Comparison of ENCODE assay signal across 14 mouse cellular contexts in genomic region chr19:32275068-32275925, GRCm38 (mm10).
DNase-seq lines count a peak whose midpoint lies in the region; ATAC-seq and TF ChIP-seq lines count a peak whose summit lies in the region.
"Had no signal": no experiment of that assay in that cellular context is flagged by ENCODE, and none has a peak within 500 bp of the region (broad histone marks: within the 10 kb centered on the region; RNA-seq: fewer than 3 reads in every experiment).

No protein-coding gene starts in this region.

- no peaks in the 10 kb centered on the region for H3K36me3 ChIP-seq in kidney, postnatal 0 days (ENCODE audit: insufficient read depth, low read length)
- H3K36me3 ChIP-seq in kidney, embryonic 14.5 days (ENCODE audit: control insufficient read depth, insufficient read depth, low read length): no peaks in the 10 kb centered on the region
- H3K36me3 ChIP-seq in CH12.LX (replicated peaks in 1 of 2; ENCODE audit: control insufficient read depth in 1 of 2, insufficient read depth in 1 of 2, low read length in 1 of 2): no peaks in the 10 kb centered on the region
- no peaks in the 10 kb centered on the region for H3K36me3 ChIP-seq in liver, embryonic 15.5 days (replicated peaks)
- no peaks in the 10 kb centered on the region for H3K36me3 ChIP-seq in thymus, adult 2 months (ENCODE audit: control insufficient read depth, insufficient read depth, low read length)
- no peaks in the 10 kb centered on the region for H3K36me3 ChIP-seq in hindbrain, embryonic 12.5 days
- H3K36me3 ChIP-seq in hindbrain, embryonic 11.5 days (ENCODE audit: control insufficient read depth, insufficient read depth, low read length): no peaks in the 10 kb centered on the region
- H3K36me3 ChIP-seq: heart, embryonic 10.5 days; lung, embryonic 15.5 days; midbrain, embryonic 15.5 days; stomach, embryonic 15.5 days had no signal

- TF ChIP-seq CTCF in kidney, postnatal 0 days (IDR thresholded peaks at IDR 0.05; ENCODE audit: low read depth): no peak
- TF ChIP-seq CTCF in CH12.LX (conservative IDR thresholded peaks at IDR 0.05 in 1 of 2, IDR thresholded peaks at IDR 0.05 in 1 of 2; ENCODE audit: low read depth in 2 of 2, low read length in 2 of 2): no peak
- no peak for TF ChIP-seq CTCF in thymus, adult 2 months (IDR thresholded peaks at IDR 0.05; ENCODE audit: borderline replicate concordance, control insufficient read depth, extremely low read depth, insufficient read depth, low read length, poor library complexity)

- TF ChIP-seq RAD21 in CH12.LX (IDR thresholded peaks at IDR 0.05; ENCODE audit: low read depth, low read length): no peak

- no peak overlapping the region for H3K4me2 ChIP-seq in kidney, postnatal 0 days (ENCODE audit: low read length)
- H3K4me2 ChIP-seq in kidney, embryonic 14.5 days (replicated peaks; ENCODE audit: low read depth, low read length): no peak overlapping the region
- no peak overlapping the region for H3K4me2 ChIP-seq in CH12.LX (ENCODE audit: insufficient read depth, low read depth, poor library complexity, severe bottlenecking)
- H3K4me2 ChIP-seq in liver, embryonic 15.5 days: no peak overlapping the region
- H3K4me2 ChIP-seq in hindbrain, embryonic 12.5 days (replicated peaks): no peak overlapping the region
- no peak overlapping the region for H3K4me2 ChIP-seq in hindbrain, embryonic 11.5 days (replicated peaks; ENCODE audit: low read depth, low read length)
- H3K4me2 ChIP-seq: lung, embryonic 15.5 days; midbrain, embryonic 15.5 days; stomach, embryonic 15.5 days had no signal

- H3K9ac ChIP-seq in kidney, postnatal 0 days (ENCODE audit: low read depth, low read length): no peak overlapping the region
- no peak overlapping the region for H3K9ac ChIP-seq in kidney, embryonic 14.5 days (ENCODE audit: low read depth, low read length)
- H3K9ac ChIP-seq in CH12.LX (ENCODE audit: insufficient read depth, low read depth): no peak overlapping the region
- H3K9ac ChIP-seq in liver, embryonic 15.5 days: no peak overlapping the region
- H3K9ac ChIP-seq in hindbrain, embryonic 12.5 days: no peak overlapping the region
- no peak overlapping the region for H3K9ac ChIP-seq in hindbrain, embryonic 11.5 days (ENCODE audit: low read depth, low read length)
- H3K9ac ChIP-seq: lung, embryonic 15.5 days; midbrain, embryonic 15.5 days; stomach, embryonic 15.5 days had no signal

- ATAC-seq in kidney, postnatal 0 days (replicated peaks; ENCODE audit: low FRiP score, low read depth): no peak
- no peak for ATAC-seq in kidney, embryonic 14.5 days (ENCODE audit: low FRiP score, low TSS enrichment)
- no peak for ATAC-seq in liver, embryonic 15.5 days (ENCODE audit: insufficient read depth)
- no peak for ATAC-seq in hindbrain, embryonic 12.5 days (ENCODE audit: low FRiP score)
- no peak for ATAC-seq in hindbrain, embryonic 11.5 days (ENCODE audit: low FRiP score)
- ATAC-seq: midbrain, embryonic 15.5 days had no signal

- peak overlapping the region; percentile 78; the same call in 1 of the 2 replicates for H3K27ac ChIP-seq in kidney, postnatal 0 days
- no peak overlapping the region for H3K27ac ChIP-seq in kidney, embryonic 14.5 days (ENCODE audit: low read depth, low read length)
- H3K27ac ChIP-seq in CH12.LX (ENCODE audit: insufficient read depth, low read depth): no peak overlapping the region
- H3K27ac ChIP-seq in liver, embryonic 15.5 days (replicated peaks): 0 out of 2 replicates have a peak overlapping the region, but pooled peaks have one; percentile 11
- peak overlapping the region; percentile 87 for H3K27ac ChIP-seq in thymus, adult 2 months (ENCODE audit: control insufficient read depth, insufficient read depth, low read length)
- H3K27ac ChIP-seq in hindbrain, embryonic 12.5 days: no peak overlapping the region
- no peak overlapping the region for H3K27ac ChIP-seq in hindbrain, embryonic 11.5 days (ENCODE audit: low read depth, low read length)
- H3K27ac ChIP-seq: heart, embryonic 10.5 days; lung, embryonic 15.5 days; midbrain, embryonic 15.5 days; stomach, embryonic 15.5 days had no signal

- no peaks in the 10 kb centered on the region for H3K27me3 ChIP-seq in kidney, postnatal 0 days (ENCODE audit: insufficient read depth, low read length)
- H3K27me3 ChIP-seq in kidney, embryonic 14.5 days (ENCODE audit: control insufficient read depth, insufficient read depth, low read length): no peaks in the 10 kb centered on the region
- H3K27me3 ChIP-seq in CH12.LX (replicated peaks): no peaks in the 10 kb centered on the region
- no peaks in the 10 kb centered on the region for H3K27me3 ChIP-seq in liver, embryonic 15.5 days
- no peaks in the 10 kb centered on the region for H3K27me3 ChIP-seq in thymus, adult 2 months (ENCODE audit: control insufficient read depth, insufficient read depth, low read length)
- no peaks in the 10 kb centered on the region for H3K27me3 ChIP-seq in hindbrain, embryonic 12.5 days
- H3K27me3 ChIP-seq in hindbrain, embryonic 11.5 days (ENCODE audit: control insufficient read depth, insufficient read depth, low read length): no peaks in the 10 kb centered on the region
- H3K27me3 ChIP-seq: lung, embryonic 15.5 days; midbrain, embryonic 15.5 days; stomach, embryonic 15.5 days had no signal

- dilution Hi-C loops in CH12.LX (cut with MboI; ENCODE audit: extremely low pct_ligation_motif_present, extremely low pct_unique_long_range_greater_than_20kb, low sequenced_read_pairs): no loop called here

- no peaks in the 10 kb centered on the region for H3K79me2 ChIP-seq in CH12.LX (replicated peaks; ENCODE audit: control insufficient read depth, extremely low read depth, insufficient read depth, poor library complexity, severe bottlenecking)

- no peaks in the 10 kb centered on the region for H3K9me3 ChIP-seq in kidney, postnatal 0 days (replicated peaks; ENCODE audit: low read length)
- no peaks in the 10 kb centered on the region for H3K9me3 ChIP-seq in kidney, embryonic 14.5 days (ENCODE audit: control insufficient read depth, low read length)
- no peaks in the 10 kb centered on the region for H3K9me3 ChIP-seq in CH12.LX (replicated peaks; ENCODE audit: low read length)
- H3K9me3 ChIP-seq in liver, embryonic 15.5 days (replicated peaks): no peaks in the 10 kb centered on the region
- H3K9me3 ChIP-seq in hindbrain, embryonic 12.5 days (replicated peaks): no peaks in the 10 kb centered on the region
- no peaks in the 10 kb centered on the region for H3K9me3 ChIP-seq in hindbrain, embryonic 11.5 days (ENCODE audit: control insufficient read depth, low read length)
- H3K9me3 ChIP-seq: heart, embryonic 10.5 days; lung, embryonic 15.5 days; midbrain, embryonic 15.5 days; stomach, embryonic 15.5 days had no signal

- TF ChIP-seq EP300 in CH12.LX (IDR thresholded peaks at IDR 0.05; ENCODE audit: low read length): peak; percentile 54

- DNase-seq in kidney, postnatal 0 days (ENCODE audit: low spot score): no peak
- peak; percentile 58 for DNase-seq in CH12.LX (ENCODE audit: extremely low read depth)
- peak; percentile 79 for DNase-seq in thymus, adult 2 months
- no peak for DNase-seq in urinary bladder, postnatal 36 days (ENCODE audit: low spot score in 2 of 2)
- DNase-seq in hindbrain, embryonic 11.5 days (ENCODE audit: low spot score): no peak
- DNase-seq: cerebellum, adult 11-12 months; kidney, adult 18-20 months had no signal

- in situ Hi-C loops in CH12.LX (cut with MboI; ENCODE audit: low pct_ligation_motif_present, low pct_unique_long_range_greater_than_20kb, low sequenced_read_pairs): no loop called here

- TF ChIP-seq POLR2A in CH12.LX (IDR thresholded peaks at IDR 0.05; ENCODE audit: low read depth, low read length): no peak
- TF ChIP-seq POLR2A in thymus, adult 2 months (IDR thresholded peaks at IDR 0.05; ENCODE audit: control insufficient read depth, extremely low read depth, insufficient read depth, low read length, poor library complexity): no peak

- peaks cover 9% of the 10 kb centered on the region; the same call in 1 of the 2 replicates for H3K4me1 ChIP-seq in kidney, postnatal 0 days (replicated peaks; ENCODE audit: insufficient read depth, low read length)
- H3K4me1 ChIP-seq in kidney, embryonic 14.5 days (ENCODE audit: control insufficient read depth, insufficient read depth, low read length): peaks cover 12% of the 10 kb centered on the region
- peaks cover 39 to 59% of the 10 kb centered on the region in 2 experiments for H3K4me1 ChIP-seq in CH12.LX (ENCODE audit: control insufficient read depth in 1 of 2, insufficient read depth in 2 of 2)
- H3K4me1 ChIP-seq in liver, embryonic 15.5 days (replicated peaks): peaks cover 85% of the 10 kb centered on the region
- peaks cover 48% of the 10 kb centered on the region for H3K4me1 ChIP-seq in thymus, adult 2 months (replicated peaks; ENCODE audit: control insufficient read depth, insufficient read depth, low read length)
- H3K4me1 ChIP-seq in hindbrain, embryonic 12.5 days: no peaks in the 10 kb centered on the region
- H3K4me1 ChIP-seq in hindbrain, embryonic 11.5 days (replicated peaks; ENCODE audit: control insufficient read depth, insufficient read depth, low read length): no peaks in the 10 kb centered on the region
- H3K4me1 ChIP-seq: midbrain, embryonic 15.5 days had no signal

- 71% methylated on average over 14 of the region's 14 CpGs for WGBS in kidney, postnatal 0 days
- WGBS in kidney, embryonic 14.5 days: 77% methylated on average over 14 of the region's 14 CpGs
- WGBS in liver, embryonic 15.5 days (ENCODE audit: insufficient replicate concordance): 40% methylated on average over 14 of the region's 14 CpGs
- WGBS in thymus, adult 2 months: 6% methylated on average over 14 of the region's 14 CpGs
- WGBS in hindbrain, embryonic 12.5 days: 81% methylated on average over 14 of the region's 14 CpGs
- 85% methylated on average over 14 of the region's 14 CpGs for WGBS in hindbrain, embryonic 11.5 days

- H3K4me3 ChIP-seq in kidney, postnatal 0 days (replicated peaks; ENCODE audit: low read depth, low read length): no peak overlapping the region
- H3K4me3 ChIP-seq in kidney, embryonic 14.5 days (ENCODE audit: low read length): no peak overlapping the region
- no peak overlapping the region for H3K4me3 ChIP-seq in CH12.LX (replicated peaks in 1 of 3; ENCODE audit: low read depth in 2 of 3, low read length in 2 of 3, poor library complexity in 1 of 3)
- H3K4me3 ChIP-seq in liver, embryonic 15.5 days (replicated peaks): no peak overlapping the region
- no peak overlapping the region; the same call in 1 of the 2 replicates for H3K4me3 ChIP-seq in thymus, adult 2 months (ENCODE audit: control insufficient read depth, insufficient read depth, low read length)
- H3K4me3 ChIP-seq in hindbrain, embryonic 12.5 days: no peak overlapping the region
- no peak overlapping the region for H3K4me3 ChIP-seq in hindbrain, embryonic 11.5 days (ENCODE audit: low read depth, low read length)
- H3K4me3 ChIP-seq: heart, embryonic 10.5 days; lung, embryonic 15.5 days; midbrain, embryonic 15.5 days; stomach, embryonic 15.5 days had no signal

TF ChIP-seq in CH12.LX, 34 proteins besides CTCF, POLR2A, EP300 and RAD21 (continues in another document):
- TF ChIP-seq JUND (conservative IDR thresholded peaks at IDR 0.05; ENCODE audit: low read depth, low read length): no peak; the same call in 1 of the 2 replicates
- no peak for TF ChIP-seq KAT2A (IDR thresholded peaks at IDR 0.05; ENCODE audit: insufficient replicate concordance, low read length)
- TF ChIP-seq TBP (conservative IDR thresholded peaks at IDR 0.05; ENCODE audit: low read depth, low read length): no peak
- peak; percentile 52; the same call in 1 of the 2 replicates for TF ChIP-seq BHLHE40 (IDR thresholded peaks at IDR 0.05; ENCODE audit: low read depth, low read length)

Comparison
In these comparisons a context has a peak if more than half of its experiments do, and no peak if none do; other contexts are left out.
1. H3K27ac ChIP-seq: peak in kidney, postnatal 0 days (single experiment), liver, embryonic 15.5 days (single experiment) and thymus, adult 2 months (single experiment); none in kidney, embryonic 14.5 days (single experiment), CH12.LX (single experiment), hindbrain, embryonic 12.5 days (single experiment) and hindbrain, embryonic 11.5 days (single experiment).
2. DNase-seq: peak in CH12.LX (single experiment) and thymus, adult 2 months (single experiment); none in kidney, postnatal 0 days (single experiment), urinary bladder, postnatal 36 days (0 of 2) and hindbrain, embryonic 11.5 days (single experiment).